Mouse (Mus musculus) midbrain, embryonic 10.5 days (tissue): ENCODE measurements at regions not wholly inside any gene's neighbourhood (a gene's known extent, or its start where the extent isn't known, plus 50 kb on each side); places are given as distances from the start of the nearest gene placed in this dataset.
A peak's percentile ranks its signal among the peaks of the same experiment; 100 is the strongest.

ENCODE experiments used
- DNase-seq: peaks from one replicate; pipeline ENCODE4 v3.0.0-alpha.2; 2017; ENCODE audit warnings: low spot score
- H3K27ac ChIP-seq: fragments of 300-500 bp; sonication (generic); replicated peaks from 2 replicates; pipeline ENCODE4 v1.5.1; 2016; ENCODE audit warnings: mild to moderate bottlenecking
- H3K27me3 ChIP-seq: fragments of 300-500 bp; sonication (generic); 2 replicates; pipeline ENCODE4 v1.6.1; 2016; ENCODE audit warnings: low read depth, mild to moderate bottlenecking; ENCODE audit not compliant: poor library complexity, severe bottlenecking
- H3K36me3 ChIP-seq: fragments of 300-500 bp; sonication (generic); 2 replicates; pipeline ENCODE4 v1.6.1; 2016; ENCODE audit warnings: mild to moderate bottlenecking, moderate library complexity
- H3K4me1 ChIP-seq: fragments of 300-500 bp; sonication (generic); 2 replicates; pipeline ENCODE4 v1.6.1; 2016
- H3K4me3 ChIP-seq: fragments of 300-500 bp; sonication (generic); 2 replicates; pipeline ENCODE4 v1.5.1; 2016; ENCODE audit warnings: mild to moderate bottlenecking, moderate library complexity
- H3K9me3 ChIP-seq: fragments of 300-500 bp; sonication (generic); replicated peaks from 2 replicates; pipeline ENCODE4 v1.6.1; 2016; ENCODE audit warnings: mild to moderate bottlenecking
- WGBS: fragments of 180-500 bp; shearing (Covaris S2); methylation state at CpG from one replicate; pipeline ENCODE4 v1.1.7; 2016; 5-methylcytosine and 5-hydroxymethylcytosine counted together

DNA sequence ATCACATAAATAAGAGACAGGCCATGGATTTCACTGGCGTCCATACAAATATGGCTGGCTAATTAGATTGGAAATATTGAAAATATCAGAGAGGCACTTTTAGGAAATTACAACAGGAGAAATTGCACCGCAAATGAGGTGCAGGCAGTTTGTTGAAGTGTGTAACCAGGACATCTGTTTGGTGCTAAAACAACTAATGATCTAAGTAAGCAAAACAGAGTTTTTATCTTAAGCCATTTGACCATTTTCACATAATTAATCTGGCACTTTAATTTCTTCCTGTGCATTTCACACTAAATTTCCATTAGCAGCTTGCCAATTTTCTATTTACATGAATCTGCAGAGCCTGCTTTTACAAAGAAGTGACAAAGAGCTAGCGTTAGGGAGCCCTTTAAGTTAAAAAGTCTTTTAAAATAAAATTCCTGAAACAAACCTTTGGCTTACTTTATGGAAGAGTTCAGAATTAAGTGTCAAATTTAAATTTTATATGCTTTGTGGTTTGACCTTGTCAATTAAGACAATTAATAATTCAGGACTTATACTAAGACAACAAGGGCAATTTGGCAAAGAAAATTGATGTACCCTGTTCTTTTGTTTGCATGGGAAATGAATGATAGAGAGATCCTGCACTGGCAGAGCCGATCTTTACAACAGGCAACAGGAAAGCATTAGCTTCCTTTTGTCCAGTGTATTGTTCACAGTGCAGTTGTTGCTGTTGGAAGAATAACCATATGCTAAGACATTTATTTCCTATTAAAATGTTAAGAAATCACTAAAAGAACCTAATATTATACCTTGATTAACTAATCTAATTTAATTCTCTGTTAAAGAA lies 211.4 kb downstream of the Slitrk6 start:
- no peaks in the 10 kb centered on the region for H3K36me3 ChIP-seq
- no peaks in the 10 kb centered on the region for H3K27me3 ChIP-seq
- DNase-seq = no peak
- H3K4me3 ChIP-seq = no peak overlapping the region
- no peak overlapping the region for H3K27ac ChIP-seq
- 87% methylated on average over 4 of the region's 4 CpGs for WGBS
- no peaks in the 10 kb centered on the region for H3K4me1 ChIP-seq
- no peaks in the 10 kb centered on the region for H3K9me3 ChIP-seq

DNA sequence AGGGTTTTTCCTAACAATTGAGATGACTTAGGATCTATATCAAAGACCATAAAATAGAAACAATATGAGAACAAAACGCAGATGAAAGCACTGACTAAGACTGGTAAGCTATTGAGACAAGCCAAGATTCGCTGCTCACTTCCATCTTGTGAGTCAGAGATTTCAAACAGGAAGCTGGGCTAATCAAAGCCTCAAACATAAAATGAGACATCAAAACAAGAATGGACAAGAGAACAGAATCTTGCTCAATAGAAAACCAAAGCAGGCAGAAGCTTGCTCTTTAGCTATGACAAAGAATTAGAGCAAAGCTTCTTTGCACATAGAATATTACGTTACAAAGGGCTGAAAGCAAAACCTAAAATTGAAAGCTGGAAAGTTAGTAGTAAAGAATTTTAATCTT lies 227.6 kb downstream of the Slitrk6 start:
- DNase-seq = no peak
- no peaks in the 10 kb centered on the region for H3K4me1 ChIP-seq
- H3K36me3 ChIP-seq = no peaks in the 10 kb centered on the region
- H3K27me3 ChIP-seq = no peaks in the 10 kb centered on the region
- no peak overlapping the region for H3K27ac ChIP-seq
- 85% methylated on average over 3 of the region's 3 CpGs for WGBS
- H3K9me3 ChIP-seq = no peaks in the 10 kb centered on the region
- H3K4me3 ChIP-seq = no peak overlapping the region

DNA sequence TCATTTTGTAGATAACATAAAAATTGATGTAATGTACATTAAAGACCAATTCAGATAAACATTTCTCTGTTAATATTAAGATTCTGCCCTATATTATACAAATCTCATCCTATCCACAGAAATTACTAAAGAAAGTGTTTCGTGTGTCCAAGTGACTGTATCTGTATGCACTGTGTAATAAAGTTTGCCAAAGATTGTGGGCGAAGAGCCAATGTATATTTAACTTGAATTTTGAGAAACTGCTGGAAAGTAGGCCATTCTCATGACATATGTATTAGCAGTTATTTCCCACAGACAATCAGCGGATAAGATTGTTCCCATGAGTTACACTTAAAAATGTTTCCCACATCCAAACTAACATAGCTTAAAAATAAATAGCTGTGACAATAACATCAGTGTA lies 269.9 kb downstream of the Slitrk6 start:
- no peaks in the 10 kb centered on the region for H3K27me3 ChIP-seq
- 95% methylated on average over 3 of the region's 3 CpGs for WGBS
- no peak overlapping the region for H3K27ac ChIP-seq

DNA sequence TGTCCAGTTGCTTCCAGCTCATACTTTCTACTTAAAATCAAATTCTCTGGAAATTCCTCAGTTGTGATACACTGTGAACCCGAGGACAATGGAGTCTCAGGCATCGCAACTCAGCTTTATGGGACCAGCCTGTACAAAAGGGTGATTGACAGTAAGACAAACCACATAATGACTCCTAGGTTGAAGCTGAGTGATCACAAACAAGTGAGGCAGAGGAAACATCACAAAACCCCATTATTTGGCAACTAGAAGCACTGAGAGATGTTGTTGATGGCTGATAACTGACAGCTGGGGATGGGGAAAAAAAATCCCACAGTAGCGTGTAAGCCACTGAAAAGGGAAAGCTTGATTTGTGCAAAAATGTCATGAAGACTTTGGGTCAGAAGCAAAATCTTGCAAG lies 282.2 kb downstream of the Slitrk6 start:
- no peak overlapping the region for H3K4me3 ChIP-seq
- no peaks in the 10 kb centered on the region for H3K9me3 ChIP-seq
- no peaks in the 10 kb centered on the region for H3K27me3 ChIP-seq
- 29% methylated on average over 3 of the region's 3 CpGs for WGBS
- H3K36me3 ChIP-seq = no peaks in the 10 kb centered on the region
- DNase-seq = peak; percentile 12
- H3K4me1 ChIP-seq = peaks cover 12% of the 10 kb centered on the region
- H3K27ac ChIP-seq = peak overlapping the region; percentile 28; the same call in 1 of the 2 replicates

More for the DNA sequence above, 269.9 kb downstream of the Slitrk6 start:
- H3K4me3 ChIP-seq = no peak overlapping the region
- H3K36me3 ChIP-seq = no peaks in the 10 kb centered on the region
- H3K9me3 ChIP-seq = no peaks in the 10 kb centered on the region
- no peaks in the 10 kb centered on the region for H3K4me1 ChIP-seq
- no peak for DNase-seq

DNA sequence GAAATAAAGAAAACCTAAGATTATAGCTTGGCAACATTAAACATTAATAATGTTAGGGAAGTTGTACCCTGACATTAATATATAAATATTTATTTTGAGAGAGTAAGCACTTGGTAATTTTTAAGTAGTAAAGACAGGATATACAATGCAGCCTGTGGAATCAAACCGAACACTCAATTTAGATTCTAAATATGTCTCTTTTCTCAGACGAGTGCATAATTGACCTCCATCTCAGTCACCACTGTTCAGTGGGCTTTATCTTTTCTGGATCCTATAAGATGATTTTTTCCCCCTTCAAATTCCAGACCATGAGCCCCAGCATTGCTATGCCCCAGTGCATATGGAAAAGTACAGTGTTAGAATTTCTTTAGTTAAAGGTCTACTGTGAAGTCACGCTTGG lies 282.8 kb downstream of the Slitrk6 start:
- H3K9me3 ChIP-seq = no peaks in the 10 kb centered on the region
- no peak for DNase-seq
- H3K27ac ChIP-seq = peak overlapping the region; percentile 28; the same call in 1 of the 2 replicates
- peaks cover 12% of the 10 kb centered on the region for H3K4me1 ChIP-seq
- H3K36me3 ChIP-seq = no peaks in the 10 kb centered on the region
- 77% methylated on average over 3 of the region's 3 CpGs for WGBS
- no peak overlapping the region for H3K4me3 ChIP-seq
- no peaks in the 10 kb centered on the region for H3K27me3 ChIP-seq

DNA sequence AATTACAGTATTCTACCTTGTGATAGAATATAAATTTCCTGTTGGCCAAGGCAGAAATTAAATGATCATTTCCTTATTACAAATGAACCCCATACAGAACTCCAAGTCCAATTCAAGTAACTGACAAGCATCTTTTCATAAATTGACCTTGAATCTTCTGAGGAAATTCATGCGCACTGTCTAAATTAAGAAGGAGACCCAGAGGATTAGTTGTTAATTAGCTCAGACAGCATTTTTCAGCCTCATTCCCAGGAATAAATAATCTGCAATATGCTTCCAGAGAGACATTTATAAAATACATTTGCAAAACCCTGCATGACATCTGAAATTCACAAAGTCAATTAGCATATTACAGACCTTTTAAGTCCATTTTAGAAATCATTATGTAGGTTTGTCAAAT lies 284.2 kb downstream of the Slitrk6 start:
- peaks cover 12% of the 10 kb centered on the region for H3K4me1 ChIP-seq
- WGBS = 86% methylated on average over 1 of the region's 1 CpGs
- no peak overlapping the region for H3K4me3 ChIP-seq
- no peaks in the 10 kb centered on the region for H3K36me3 ChIP-seq
- no peaks in the 10 kb centered on the region for H3K9me3 ChIP-seq
- no peak overlapping the region for H3K27ac ChIP-seq
- no peaks in the 10 kb centered on the region for H3K27me3 ChIP-seq
- DNase-seq = no peak

DNA sequence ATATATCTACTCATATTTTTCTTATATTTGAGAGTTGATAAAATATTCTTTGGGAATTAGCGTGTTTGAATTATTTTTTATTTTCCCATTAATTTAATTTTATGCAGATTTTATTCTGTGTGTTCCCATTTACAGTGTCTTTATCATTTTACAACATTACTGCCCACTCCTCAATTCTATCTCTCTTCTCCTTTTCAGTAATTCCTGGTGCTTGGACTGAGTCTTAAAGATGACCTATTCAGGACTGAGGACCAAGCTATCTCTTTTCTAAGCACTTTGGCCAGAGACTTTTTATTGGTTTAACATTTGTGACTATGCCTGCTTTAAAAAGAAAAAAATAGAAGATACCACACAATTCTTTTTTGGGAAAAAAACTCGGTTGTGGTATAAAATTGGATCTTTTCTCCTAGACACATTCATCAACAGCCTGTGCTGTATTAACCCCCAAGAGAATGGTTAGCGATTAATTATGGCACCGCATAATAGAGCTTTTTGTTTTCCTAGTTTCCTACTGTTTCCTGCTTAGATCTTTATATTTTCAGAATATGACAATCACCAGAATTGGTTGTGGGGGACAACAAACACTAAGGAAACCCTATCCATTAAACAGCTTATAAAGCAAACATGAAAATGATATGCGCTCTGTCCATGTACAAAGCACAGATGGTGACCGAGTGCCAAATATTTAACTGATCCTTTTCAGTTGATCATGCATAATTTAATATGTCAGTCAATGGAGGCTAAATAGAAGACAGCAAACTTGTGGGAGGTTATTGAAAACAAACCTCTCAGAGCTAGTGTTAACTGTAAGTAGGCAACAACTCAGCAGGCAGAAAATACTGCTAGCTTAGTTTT lies 286.3 kb downstream of the Slitrk6 start:
- Histone ChIP-seq H3K4me3 (no peak overlapping the region), H3K27me3 (no peaks in the 10 kb centered on the region), H3K9me3 (no peaks in the 10 kb centered on the region), H3K4me1 (peaks cover 17% of the 10 kb centered on the region), H3K36me3 (no peaks in the 10 kb centered on the region), H3K27ac (no peak overlapping the region)
- 83% methylated on average over 6 of the region's 6 CpGs for WGBS
- DNase-seq = no peak
